Comparison of ENCODE assay signal across 8 mouse cellular contexts in genomic region chr13:98694773-98695314, GRCm38 (mm10). TPM values are rescaled to one million over a fixed set of nuclear protein-coding genes. Genes with fewer than 3 reads are reported as not detected.
DNase-seq lines count a peak whose midpoint lies in the region; ATAC-seq and TF ChIP-seq lines count a peak whose summit lies in the region.

Gene Tmem171 (minus strand): TSS chr13:98694834.

- no peaks in the 10 kb centered on the region for H3K9me3 ChIP-seq in forebrain, embryonic 16.5 days (ENCODE audit: control insufficient read depth, low read length)
- no peaks in the 10 kb centered on the region for H3K9me3 ChIP-seq in stomach, embryonic 16.5 days (replicated peaks; ENCODE audit: control insufficient read depth, low read length)

- H3K27me3 ChIP-seq in forebrain, embryonic 16.5 days (replicated peaks; ENCODE audit: control insufficient read depth, insufficient read depth, low read length): peaks cover 11% of the 10 kb centered on the region
- no peaks in the 10 kb centered on the region for H3K27me3 ChIP-seq in kidney, adult 2 months (replicated peaks; ENCODE audit: control insufficient read depth, insufficient read depth, low read length)
- H3K27me3 ChIP-seq in stomach, embryonic 16.5 days (ENCODE audit: control insufficient read depth, insufficient read depth, low read length): peaks cover 5% of the 10 kb centered on the region; the same call in 1 of the 2 replicates

- peak within 1 kb of the TSS; percentile 36 for H3K9ac ChIP-seq in forebrain, embryonic 16.5 days (replicated peaks; ENCODE audit: low read depth, low read length)
- peak within 1 kb of the TSS; percentile 67 for H3K9ac ChIP-seq in stomach, embryonic 16.5 days (ENCODE audit: low read length)

- DNase-seq in layer of hippocampus, adult 2 months (ENCODE audit: low spot score in 2 of 2): no peak
- no peak for DNase-seq in layer of hippocampus, adult 8-10 months (ENCODE audit: low spot score in 2 of 2)
- DNase-seq in kidney, adult 2 months: peak; percentile 72
- peak; percentile 39 for DNase-seq in lung, adult 2 months
- DNase-seq in frontal cortex, postnatal 25 days (ENCODE audit: low spot score in 2 of 2): no peak
- DNase-seq in layer of hippocampus, adult 18-20 months (ENCODE audit: low spot score in 2 of 2): no peak

- H3K4me3 ChIP-seq in layer of hippocampus, adult 2 months: peak within 1 kb of the TSS; percentile 48
- H3K4me3 ChIP-seq in forebrain, embryonic 16.5 days (replicated peaks; ENCODE audit: low read length): peak within 1 kb of the TSS; percentile 30
- H3K4me3 ChIP-seq in kidney, adult 2 months (ENCODE audit: insufficient read depth, low read depth, low read length): peak within 1 kb of the TSS; percentile 50
- H3K4me3 ChIP-seq in lung, adult 2 months (replicated peaks; ENCODE audit: extremely low read depth, low read depth, low read length): peak within 1 kb of the TSS; percentile 37
- peak within 1 kb of the TSS; percentile 41 for H3K4me3 ChIP-seq in stomach, embryonic 16.5 days (replicated peaks; ENCODE audit: low read length)

- H3K36me3 ChIP-seq in forebrain, embryonic 16.5 days (ENCODE audit: control insufficient read depth, insufficient read depth): no peaks in the 10 kb centered on the region
- no peaks in the 10 kb centered on the region for H3K36me3 ChIP-seq in kidney, adult 2 months (ENCODE audit: control insufficient read depth, insufficient read depth, low read length)
- H3K36me3 ChIP-seq in stomach, embryonic 16.5 days (ENCODE audit: control insufficient read depth, insufficient read depth, low read length): no peaks in the 10 kb centered on the region

- peak within 1 kb of the TSS; percentile 60 for H3K4me2 ChIP-seq in forebrain, embryonic 16.5 days (ENCODE audit: low read length)
- peak within 1 kb of the TSS; percentile 58 for H3K4me2 ChIP-seq in stomach, embryonic 16.5 days (ENCODE audit: low read depth, low read length)

- TF ChIP-seq POLR2A in kidney, adult 2 months (IDR thresholded peaks at IDR 0.05; ENCODE audit: low read depth, low read length): no peak
- TF ChIP-seq POLR2A in lung, adult 2 months (IDR thresholded peaks at IDR 0.05; ENCODE audit: borderline replicate concordance, extremely low read depth, low read depth, low read length): no peak

- peak within 1 kb of the TSS; percentile 57 for H3K27ac ChIP-seq in layer of hippocampus, adult 2 months
- H3K27ac ChIP-seq in forebrain, embryonic 16.5 days (ENCODE audit: low read length): no peak within 1 kb of the TSS
- peak within 1 kb of the TSS; percentile 78 for H3K27ac ChIP-seq in kidney, adult 2 months (ENCODE audit: insufficient read depth, low read depth, low read length)
- H3K27ac ChIP-seq in stomach, embryonic 16.5 days (ENCODE audit: low read length): peak within 1 kb of the TSS; percentile 15

- ATAC-seq in forebrain, embryonic 16.5 days: no peak
- peak; percentile 79; the same call in 1 of the 2 replicates for ATAC-seq in stomach, embryonic 16.5 days (ENCODE audit: insufficient read depth, low FRiP score)

- WGBS in forebrain, embryonic 16.5 days: 3% methylated on average over 38 of the region's 44 CpGs
- whole genome bisulfite sequencing in kidney, adult 2 months: 11% methylated on average over 43 of the region's 44 CpGs
- WGBS in lung, adult 2 months: 6% methylated on average over 44 of the region's 44 CpGs
- 2% methylated on average over 43 of the region's 44 CpGs for WGBS in stomach, embryonic 16.5 days

- TF ChIP-seq CTCF in layer of hippocampus, adult 2 months (conservative IDR thresholded peaks at IDR 0.05): no peak
- no peak for TF ChIP-seq CTCF in kidney, adult 2 months (conservative IDR thresholded peaks at IDR 0.05; ENCODE audit: insufficient read depth, insufficient read length, low read depth, low read length)
- no peak for TF ChIP-seq CTCF in lung, adult 2 months (IDR thresholded peaks at IDR 0.05; ENCODE audit: insufficient read depth, low read length)

- H3K4me1 ChIP-seq in forebrain, embryonic 16.5 days (replicated peaks; ENCODE audit: control insufficient read depth, insufficient read depth, low read length): peaks cover 7% of the 10 kb centered on the region; the same call in 1 of the 2 replicates
- peaks cover 13% of the 10 kb centered on the region; the same call in 1 of the 2 replicates for H3K4me1 ChIP-seq in kidney, adult 2 months (ENCODE audit: control insufficient read depth, insufficient read depth, low read length)
- peaks cover 13% of the 10 kb centered on the region for H3K4me1 ChIP-seq in lung, adult 2 months (ENCODE audit: control insufficient read depth, insufficient read depth, low read length)
- peaks cover 13% of the 10 kb centered on the region for H3K4me1 ChIP-seq in stomach, embryonic 16.5 days (ENCODE audit: control insufficient read depth, insufficient read depth, low read length)

RNA-seq across cellular contexts. Expression of gene Tmem171, which starts in this region (rescaled TPM):
- 1 to 10 TPM; 1.7 to 1.8 TPM for total RNA-seq in layer of hippocampus, adult 2 months (2021)
- total RNA-seq in layer of hippocampus, adult 8-10 months (2022): 1 to 10 TPM; 1.0 to 1.2 (median 1.1) TPM
- polyA plus RNA-seq in forebrain, embryonic 16.5 days (2015; fragmentation: Nextera tagmentation; extraction: Ambion mirVana): not detected in 2 replicates
- polyA plus RNA-seq in kidney, adult 2 months (2012; rRNA removed): 25.5 TPM in 2 replicates
- 3.6 and 6.6 TPM in 2 replicates for polyA plus RNA-seq in lung, adult 2 months (2012; rRNA removed)
- polyA plus RNA-seq in stomach, embryonic 16.5 days (2015; fragmentation: Nextera tagmentation; extraction: Ambion mirVana): 6.7 and 8.7 TPM in 2 replicates
- total RNA-seq in layer of hippocampus, adult 18-20 months (2021): 1 to 10 TPM in 1 of 2 experiments, under 1 TPM in 1; 0.96 to 1.6 TPM

Comparison
In these comparisons a context has a peak if more than half of its experiments do, and no peak if none do; other contexts are left out.
1. DNase-seq: peak in kidney, adult 2 months (single experiment) and lung, adult 2 months (single experiment); none in layer of hippocampus, adult 2 months (0 of 2), layer of hippocampus, adult 8-10 months (0 of 2), frontal cortex, postnatal 25 days (0 of 2) and layer of hippocampus, adult 18-20 months (0 of 2).
2. Peak in every context shown above with its lines, with median percentiles within 50 percentile points of each other: H3K4me3 ChIP-seq.